Mouse (Mus musculus) frontal cortex, postnatal 36 days (tissue): ENCODE data around the gene Dhx58.
A peak's percentile ranks its signal among the peaks of the same experiment; 100 is the strongest.

ENCODE experiments used
- DNase-seq, 2 experiments: peaks; one replicate each; pipeline ENCODE4 v3.0.0; 2022; ENCODE audit warnings: low spot score in 2 of 2

Gene Dhx58

GRCm38 (mm10) chr11:100721776-100722492 lies 17.9 kb upstream of the Dhx58 start:
- DNase-seq: no peak

GRCm38 (mm10) chr11:100721254-100721653 lies 17.2 kb upstream of the Dhx58 start:
- DNase-seq: no peak

GRCm38 (mm10) chr11:100720345-100720744 lies 16.3 kb upstream of the Dhx58 start:
- DNase-seq: no peak

- DNase-seq: no peak
These were observed 15.8 kb upstream of the Dhx58 start for GRCm38 (mm10) chr11:100719893-100720292.

- no peak for DNase-seq
These were observed 15.2 kb upstream of the Dhx58 start for GRCm38 (mm10) chr11:100719312-100719711.

GRCm38 (mm10) chr11:100718866-100719265 lies 14.8 kb upstream of the Dhx58 start:
- no peak for DNase-seq

GRCm38 (mm10) chr11:100718462-100718861 lies 14.4 kb upstream of the Dhx58 start:
- DNase-seq: no peak

GRCm38 (mm10) chr11:100716649-100717048 lies 12.6 kb upstream of the Dhx58 start:
- DNase-seq: no peak

GRCm38 (mm10) chr11:100714948-100715347 lies 10.9 kb upstream of the Dhx58 start:
- DNase-seq: no peak

- DNase-seq: peak; percentile 73 to 87
These were observed 10.5 kb upstream of the Dhx58 start for GRCm38 (mm10) chr11:100714534-100714915.

- DNase-seq: peak in 1 of 2 experiments; percentile 55
These were observed 9.9 kb upstream of the Dhx58 start, which contains the start of gene Hspb9 for GRCm38 (mm10) chr11:100713735-100714533. Gene Hspb9, plus strand, starts transcription at chr11:100713850.

- no peak for DNase-seq
These were observed 9.1 kb upstream of the Dhx58 start for GRCm38 (mm10) chr11:100713174-100713573.

GRCm38 (mm10) chr11:100711783-100712615 lies 7.9 kb upstream of the Dhx58 start, which contains the start of gene Kat2a:
Gene Kat2a, minus strand, starts transcription at chr11:100712465.
- DNase-seq: peak; percentile 80 to 88

- no peak for DNase-seq
These were observed 6.9 kb upstream of the Dhx58 start for GRCm38 (mm10) chr11:100710977-100711376.

- no peak for DNase-seq
These were observed 6.5 kb upstream of the Dhx58 start for GRCm38 (mm10) chr11:100710528-100710927.

- no peak for DNase-seq
These were observed 5.2 kb upstream of the Dhx58 start for GRCm38 (mm10) chr11:100709201-100709810.

GRCm38 (mm10) chr11:100705095-100705747 lies 1.1 kb upstream of the Dhx58 start:
- DNase-seq: no peak

GRCm38 (mm10) chr11:100703366-100703765 lies 705 bp downstream of the Dhx58 start:
- no peak for DNase-seq

- DNase-seq: no peak
These were observed 1.2 kb downstream of the Dhx58 start for GRCm38 (mm10) chr11:100702906-100703305.

- peak in 1 of 2 experiments; percentile 68 for DNase-seq
These were observed 1.8 kb downstream of the Dhx58 start for GRCm38 (mm10) chr11:100702081-100702851.
